Mouse (Mus musculus): Measurements from ENCODE around the gene Ugt2b36. TPM values are rescaled to one million over a fixed set of nuclear protein-coding genes. Genes with fewer than 3 reads are reported as not detected.
"Not testable (repeated sequence)": the region's sequence is repeated elsewhere in the genome, so short reads cannot be mapped to it uniquely, and the experiment has no call there.

Gene Ugt2b36
- total RNA-seq (2021): not detected

- DNase-seq: no peak
- intact Hi-C loops (cut with DNase I): no loop called here
These were observed at the start of gene Ugt2b36 for GRCm38 (mm10) chr5:87092346-87093027. TSS of gene Ugt2b36 (minus strand) at chr5:87092555.

- intact Hi-C loops (cut with DNase I); DNase-seq: not testable (repeated sequence)
These were observed 47.8 kb upstream of the Ugt2b36 start, which contains the start of gene Ugt2b5 for GRCm38 (mm10) chr5:87140196-87140595. TSS of gene Ugt2b5 (minus strand) at chr5:87140318.

- DNase-seq; intact Hi-C loops (cut with DNase I): not testable (repeated sequence)
These were observed 11.3 kb upstream of the Ugt2b36 start for GRCm38 (mm10) chr5:87103697-87104096.

- intact Hi-C loops (cut with DNase I): no loop called here
These were observed 1.2 kb downstream of the Ugt2b36 start for GRCm38 (mm10) chr5:87091111-87091510.

GRCm38 (mm10) chr5:87089264-87089663, 3.1 kb downstream of the Ugt2b36 start:
- no peak for DNase-seq
- intact Hi-C loops (cut with DNase I): no loop called here

More at GRCm38 (mm10) chr5:87091111-87091510, 1.2 kb downstream of the Ugt2b36 start:
- DNase-seq: no peak

- intact Hi-C loops (cut with DNase I): no loop called here
- DNase-seq: no peak
These were observed 6.1 kb downstream of the Ugt2b36 start for GRCm38 (mm10) chr5:87086269-87086668.

GRCm38 (mm10) chr5:87030624-87031023, 61.7 kb downstream of the Ugt2b36 start:
- DNase-seq: no peak
- intact Hi-C loops (cut with DNase I): no loop called here

GRCm38 (mm10) chr5:87027359-87027758, 65.0 kb downstream of the Ugt2b36 start:
- no peak for DNase-seq
- intact Hi-C loops (cut with DNase I): no loop called here

Other genes starting within 250 kb of the Ugt2b36 start
- gene Ugt2b34, start 185.6 kb downstream of the Ugt2b36 start, total RNA-seq (2021): not detected
- gene Ugt2b1, start 166.0 kb downstream of the Ugt2b36 start, total RNA-seq (2021): not detected
- not detected for gene Ugt2b35, start 91.7 kb downstream of the Ugt2b36 start, total RNA-seq (2021)
- not detected for gene Ugt2b5, start 47.8 kb upstream of the Ugt2b36 start, total RNA-seq (2021)
- gene Ugt2b37, start 162.2 kb upstream of the Ugt2b36 start, total RNA-seq (2021): not detected
- gene Ugt2a3, start 244.6 kb upstream of the Ugt2b36 start, total RNA-seq (2021): not detected